Mouse (Mus musculus) mouse embryonic stem cell (cell line): ENCODE data around the gene Slc12a3.

ENCODE experiments used
- in situ Hi-C, 2 experiments: fragments of 300-500 bp; cut with MboI; formaldehyde crosslinking; loops; 1 replicate in 1 of 2; 3 replicates in 1 of 2; pipeline ENCODE4 v1.14.3; 2019 to 2020; ENCODE audit warnings: low sequenced_read_pairs in 2 of 2, low pct_unique_long_range_greater_than_20kb in 1 of 2, mixed read lengths in 1 of 2; ENCODE audit not compliant: unreplicated experiment in 1 of 2

Slc12a3 gene

GRCm38 (mm10) chr8:94323041-94323440, 6.0 kb upstream of the Slc12a3 start:
- in situ Hi-C loops, result no loop called here

GRCm38 (mm10) chr8:94324071-94324470, 4.9 kb upstream of the Slc12a3 start:
- in situ Hi-C loops, result no loop called here

- in situ Hi-C loops, result no loop called here
Measured at GRCm38 (mm10) chr8:94326016-94326415, 3.0 kb upstream of the Slc12a3 start.

- in situ Hi-C loops, result loop anchor here (5.0 to 10.0 kb wide), 3 partner anchors 162 to 364 kb away; partner anchors contain the start of gene Pllp (in 1 of the 2)
Measured at GRCm38 (mm10) chr8:94330733-94331132, 1.7 kb downstream of the Slc12a3 start.

- in situ Hi-C loops, result loop anchor here (5.0 to 10.0 kb wide), 3 partner anchors 159 to 361 kb away; partner anchors contain the start of gene Pllp (in 1 of the 2)
Measured at GRCm38 (mm10) chr8:94333345-94333744, 4.3 kb downstream of the Slc12a3 start.

- in situ Hi-C loops, result loop anchor here (10.0 kb wide), 2 partner anchors 157 to 357 kb away; partner anchors contain the start of gene Pllp (in 1 of the 2)
Measured at GRCm38 (mm10) chr8:94337559-94337958, 8.6 kb downstream of the Slc12a3 start.

GRCm38 (mm10) chr8:94340796-94341195, 11.8 kb downstream of the Slc12a3 start:
- in situ Hi-C loops, result no loop called here

GRCm38 (mm10) chr8:94342691-94343090, 13.7 kb downstream of the Slc12a3 start:
- in situ Hi-C loops, result no loop called here

GRCm38 (mm10) chr8:94343290-94343689, 14.3 kb downstream of the Slc12a3 start:
- in situ Hi-C loops, result no loop called here

- in situ Hi-C loops, result no loop called here
Measured at GRCm38 (mm10) chr8:94343778-94344320, 14.8 kb downstream of the Slc12a3 start.

- in situ Hi-C loops, result no loop called here
Measured at GRCm38 (mm10) chr8:94345657-94346056, 16.7 kb downstream of the Slc12a3 start.

- in situ Hi-C loops, result no loop called here
Measured at GRCm38 (mm10) chr8:94346264-94346663, 17.3 kb downstream of the Slc12a3 start.

- in situ Hi-C loops, result no loop called here
Measured at GRCm38 (mm10) chr8:94348425-94348824, 19.4 kb downstream of the Slc12a3 start.

GRCm38 (mm10) chr8:94354069-94354531, 25.1 kb downstream of the Slc12a3 start:
- in situ Hi-C loops, result no loop called here

GRCm38 (mm10) chr8:94354571-94354970, 25.6 kb downstream of the Slc12a3 start:
- in situ Hi-C loops, result no loop called here

- in situ Hi-C loops, result no loop called here
Measured at GRCm38 (mm10) chr8:94357220-94357619, 28.2 kb downstream of the Slc12a3 start.

- in situ Hi-C loops, result no loop called here
Measured at GRCm38 (mm10) chr8:94358541-94358940, 29.5 kb downstream of the Slc12a3 start.

- in situ Hi-C loops, result no loop called here
Measured at GRCm38 (mm10) chr8:94361774-94362431, 32.9 kb downstream of the Slc12a3 start.

- in situ Hi-C loops, result no loop called here
Measured at GRCm38 (mm10) chr8:94362607-94363239, 33.7 kb downstream of the Slc12a3 start.
